Mouse (Mus musculus): ENCODE measurements around the gene Wars. TPM values are rescaled to one million over a fixed set of nuclear protein-coding genes. Genes with fewer than 3 reads are reported as not detected.

Wars gene
- polyA plus RNA-seq, 1 experiment from 2014 or later = 105 TPM

DNA sequence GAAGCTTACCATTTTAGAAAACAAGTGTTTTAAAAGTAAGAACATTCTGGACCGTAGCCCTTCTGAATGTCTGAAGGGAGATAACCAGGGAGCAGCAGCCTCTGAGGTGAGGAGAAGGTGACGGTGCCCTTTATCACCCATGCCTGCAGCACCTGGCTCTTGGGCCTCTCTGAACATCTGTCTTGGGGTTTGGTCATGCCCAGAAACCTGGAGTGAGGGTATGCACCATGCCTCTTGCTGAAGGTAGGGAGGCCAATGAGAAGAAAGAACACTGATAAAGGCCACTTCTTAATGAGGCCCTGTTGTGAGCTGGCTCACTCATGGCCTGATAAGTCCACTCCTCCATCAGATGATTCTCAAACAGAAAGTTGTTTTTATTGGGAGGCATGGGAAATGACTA lies 34.3 kb upstream of the Wars start:
- Histone ChIP-seq H3K4me2 (no peak overlapping the region), H3K4me1 (replicated peaks) (peaks cover 35% of the 10 kb centered on the region), H3K27ac (replicated peaks) (0 out of 2 replicates have a peak overlapping the region, but pooled peaks have one; percentile 0), H3K9me3 (no peaks in the 10 kb centered on the region), H3K36me3 (no peaks in the 10 kb centered on the region), H3K9ac (no peak overlapping the region), H3K27me3 (no peaks in the 10 kb centered on the region), H3K4me3 (no peak overlapping the region)
- no peak for ATAC-seq (ENCODE audit: low FRiP score, low read depth)
- 73% methylated on average over 2 of the region's 2 CpGs for WGBS

DNA sequence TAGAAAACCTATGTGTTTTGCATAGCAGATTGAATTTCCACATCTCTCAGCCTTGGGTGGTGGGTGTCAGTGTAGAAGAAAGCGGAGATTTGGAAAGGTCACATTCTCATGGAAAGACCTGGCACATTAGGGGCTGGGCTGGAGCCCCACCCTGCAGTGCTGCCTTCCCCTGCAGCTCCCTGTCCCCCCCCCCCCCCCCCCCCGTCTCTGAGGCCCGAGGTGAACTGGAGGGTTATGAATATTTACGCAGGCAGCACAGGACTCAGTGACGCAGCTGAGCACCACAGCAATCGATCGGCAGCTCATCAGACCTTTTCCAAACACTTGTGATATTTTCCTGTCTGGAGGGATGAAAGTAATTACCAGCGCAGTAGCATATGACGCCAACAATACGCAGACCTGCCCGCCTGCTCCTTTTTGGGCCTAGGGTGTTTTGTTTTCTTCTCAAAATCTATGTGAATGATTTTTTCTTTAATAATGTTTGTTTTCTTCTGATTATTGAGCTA lies 32.7 kb upstream of the Wars start:
- Histone ChIP-seq H3K27me3 (no peaks in the 10 kb centered on the region), H3K9me3 (no peaks in the 10 kb centered on the region), H3K9ac (no peak overlapping the region), H3K4me3 (no peak overlapping the region), H3K27ac (replicated peaks) (0 out of 2 replicates have a peak overlapping the region, but pooled peaks have one; percentile 37), H3K4me2 (no peak overlapping the region), H3K4me1 (replicated peaks) (peaks cover 29% of the 10 kb centered on the region), H3K36me3 (no peaks in the 10 kb centered on the region)
- WGBS = 39% methylated on average over 8 of the region's 11 CpGs
- ATAC-seq (ENCODE audit: low FRiP score, low read depth) = no peak

GRCm38 (mm10) chr12:108918753-108919152 lies 24.8 kb upstream of the Wars start:
- H3K4me1 ChIP-seq (replicated peaks) = peaks cover 54% of the 10 kb centered on the region
- no peak overlapping the region for H3K9ac ChIP-seq
- ATAC-seq (ENCODE audit: low FRiP score, low read depth) = no peak
- no peaks in the 10 kb centered on the region for H3K27me3 ChIP-seq
- H3K4me3 ChIP-seq = no peak overlapping the region
- no peak overlapping the region for H3K27ac ChIP-seq (replicated peaks)
- WGBS = 38% methylated on average over 4 of the region's 4 CpGs
- no peaks in the 10 kb centered on the region for H3K9me3 ChIP-seq
- H3K36me3 ChIP-seq = no peaks in the 10 kb centered on the region
- no peak overlapping the region for H3K4me2 ChIP-seq

DNA sequence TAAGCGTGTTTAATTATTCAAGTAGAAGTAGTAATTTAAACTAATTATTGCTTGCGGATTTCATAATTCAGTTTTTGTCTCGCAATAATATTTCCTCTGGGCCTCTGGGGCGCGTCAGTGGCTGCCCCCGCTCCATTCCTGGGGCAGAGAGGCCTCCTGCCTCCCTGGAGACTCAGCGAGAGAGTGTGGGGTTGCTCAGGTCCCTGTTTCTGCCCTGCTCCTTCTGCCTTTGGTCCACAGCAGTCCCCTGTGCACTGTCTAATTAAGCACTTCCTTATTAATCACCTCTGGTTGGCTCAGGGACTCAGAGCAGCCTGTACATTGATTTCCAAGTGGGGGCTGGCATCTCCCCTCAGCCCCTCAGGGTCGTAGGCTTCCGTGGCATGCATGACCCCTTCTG lies 23.5 kb upstream of the Wars start:
- peak; percentile 24; the same call in 1 of the 2 replicates for ATAC-seq (ENCODE audit: low FRiP score, low read depth)
- WGBS = 26% methylated on average over 9 of the region's 9 CpGs
- H3K27ac ChIP-seq (replicated peaks) = no peak overlapping the region
- no peak overlapping the region for H3K4me2 ChIP-seq
- no peak overlapping the region for H3K9ac ChIP-seq
- peaks cover 64% of the 10 kb centered on the region for H3K4me1 ChIP-seq (replicated peaks)
- no peak overlapping the region for H3K4me3 ChIP-seq
- H3K36me3 ChIP-seq = no peaks in the 10 kb centered on the region
- H3K9me3 ChIP-seq = no peaks in the 10 kb centered on the region
- H3K27me3 ChIP-seq = no peaks in the 10 kb centered on the region

DNA sequence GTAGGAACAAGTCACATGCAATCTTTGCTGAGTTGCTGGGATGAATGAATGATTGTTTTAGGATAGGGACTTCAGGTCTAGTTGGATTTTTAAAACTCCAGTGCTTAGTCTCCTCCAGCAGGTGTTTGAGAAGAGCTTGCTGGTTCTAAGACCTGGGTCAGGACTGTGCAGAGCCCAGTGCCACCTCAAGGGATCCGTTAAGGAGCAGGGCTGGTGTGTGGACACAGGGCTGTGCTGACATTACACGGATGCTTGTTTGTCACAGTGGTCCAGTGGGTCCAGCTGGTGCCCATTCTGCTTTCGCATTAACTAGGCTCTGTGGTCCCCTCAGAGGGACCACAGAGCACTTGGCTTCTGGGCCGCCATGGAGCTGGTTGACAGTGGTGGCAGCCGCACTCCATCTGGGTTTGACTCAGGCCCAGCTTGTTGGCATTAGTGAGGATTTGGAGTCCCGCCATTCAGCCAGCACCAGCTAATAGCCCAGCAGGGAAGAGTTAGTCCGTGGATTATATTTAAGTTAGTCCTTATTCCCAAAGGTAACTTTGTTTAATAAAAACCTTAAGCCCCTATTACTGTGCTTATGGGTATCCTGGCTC lies 22.6 kb upstream of the Wars start:
- WGBS = 25% methylated on average over 7 of the region's 7 CpGs
- Histone ChIP-seq H3K27me3 (no peaks in the 10 kb centered on the region), H3K4me2 (no peak overlapping the region), H3K9me3 (no peaks in the 10 kb centered on the region), H3K9ac (no peak overlapping the region), H3K4me1 (replicated peaks) (peaks cover 64% of the 10 kb centered on the region), H3K27ac (replicated peaks) (peak overlapping the region; percentile 40), H3K4me3 (no peak overlapping the region), H3K36me3 (no peaks in the 10 kb centered on the region)
- peak; percentile 54; the same call in 1 of the 2 replicates for ATAC-seq (ENCODE audit: low FRiP score, low read depth)

GRCm38 (mm10) chr12:108915893-108916292 lies 21.9 kb upstream of the Wars start:
- Histone ChIP-seq H3K9ac (no peak overlapping the region), H3K4me3 (no peak overlapping the region), H3K4me2 (no peak overlapping the region), H3K36me3 (no peaks in the 10 kb centered on the region), H3K27ac (replicated peaks) (peak overlapping the region; percentile 40), H3K9me3 (no peaks in the 10 kb centered on the region), H3K27me3 (no peaks in the 10 kb centered on the region), H3K4me1 (replicated peaks) (peaks cover 64% of the 10 kb centered on the region)
- 9% methylated on average over 6 of the region's 6 CpGs for WGBS
- peak; percentile 74 for ATAC-seq (ENCODE audit: low FRiP score, low read depth)

DNA sequence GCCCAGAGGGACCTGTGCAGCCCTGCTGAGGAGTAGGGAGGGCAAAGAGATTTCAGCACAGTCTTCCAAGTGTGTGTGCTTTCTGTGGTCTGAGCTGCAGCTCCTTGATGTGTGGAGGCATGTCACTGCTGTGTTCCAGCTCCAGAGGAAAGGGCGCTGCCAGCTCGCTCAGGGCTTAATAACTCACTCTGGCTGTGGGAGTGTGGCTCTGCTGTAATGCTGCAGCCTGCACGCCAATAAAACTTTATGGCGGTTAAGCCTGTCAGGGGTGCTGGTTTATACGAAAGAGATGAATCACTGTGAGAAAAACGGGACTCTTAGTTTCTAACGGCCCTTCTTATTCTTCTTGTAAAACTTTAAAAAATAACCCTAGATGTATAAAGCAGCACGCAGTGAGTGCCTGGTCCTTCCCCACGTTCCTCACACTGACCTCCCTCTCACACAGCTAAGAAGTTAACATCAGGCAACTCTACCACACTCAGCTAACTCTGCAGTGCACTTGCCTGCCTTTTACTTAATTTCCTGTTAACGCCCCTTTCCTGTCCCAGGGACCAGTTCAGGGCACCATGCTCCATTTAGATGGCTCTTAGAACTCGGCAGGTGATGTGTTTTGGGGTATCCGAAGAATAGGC lies 20.9 kb upstream of the Wars start:
- H3K4me2 ChIP-seq = no peak overlapping the region
- no peak for ATAC-seq (ENCODE audit: low FRiP score, low read depth)
- H3K9ac ChIP-seq = no peak overlapping the region
- no peaks in the 10 kb centered on the region for H3K9me3 ChIP-seq
- H3K4me1 ChIP-seq (replicated peaks) = peaks cover 72% of the 10 kb centered on the region
- H3K4me3 ChIP-seq = no peak overlapping the region
- H3K27ac ChIP-seq (replicated peaks) = no peak overlapping the region
- no peaks in the 10 kb centered on the region for H3K36me3 ChIP-seq
- no peaks in the 10 kb centered on the region for H3K27me3 ChIP-seq
- WGBS = 54% methylated on average over 12 of the region's 12 CpGs

- ATAC-seq (ENCODE audit: low FRiP score, low read depth) = no peak
- Histone ChIP-seq H3K9me3 (no peaks in the 10 kb centered on the region), H3K36me3 (no peaks in the 10 kb centered on the region), H3K9ac (no peak overlapping the region), H3K4me1 (replicated peaks) (peaks cover 71% of the 10 kb centered on the region), H3K4me2 (no peak overlapping the region), H3K27me3 (no peaks in the 10 kb centered on the region), H3K4me3 (no peak overlapping the region), H3K27ac (replicated peaks) (no peak overlapping the region)
- WGBS = 44% methylated on average over 3 of the region's 3 CpGs
Observed at GRCm38 (mm10) chr12:108914198-108914597, 20.2 kb upstream of the Wars start.

DNA sequence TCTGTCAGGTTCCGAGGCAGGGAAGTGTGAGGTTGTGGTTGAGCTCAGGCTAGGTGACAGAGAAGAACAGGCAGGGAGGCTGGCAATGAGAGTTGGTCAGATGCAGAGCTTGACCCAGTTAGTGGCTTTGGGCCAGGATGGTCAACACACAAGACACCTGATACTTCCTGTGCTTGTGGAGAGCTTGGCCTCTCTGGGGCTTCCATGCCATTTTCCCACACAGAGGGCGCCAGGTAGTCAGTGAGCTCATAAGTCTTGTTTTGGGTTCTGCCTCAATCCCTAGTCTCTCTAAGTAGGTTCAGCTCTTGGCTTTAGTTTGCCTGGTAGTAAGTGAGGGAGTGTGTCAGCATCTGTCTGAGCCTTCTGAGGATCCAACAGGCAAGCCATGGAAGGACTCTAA lies 18.5 kb upstream of the Wars start:
- H3K4me3 ChIP-seq = no peak overlapping the region
- H3K36me3 ChIP-seq = no peaks in the 10 kb centered on the region
- H3K27me3 ChIP-seq = no peaks in the 10 kb centered on the region
- WGBS = 92% methylated on average over 2 of the region's 2 CpGs
- no peaks in the 10 kb centered on the region for H3K9me3 ChIP-seq
- no peak overlapping the region for H3K4me2 ChIP-seq
- ATAC-seq (ENCODE audit: low FRiP score, low read depth) = no peak
- no peak overlapping the region for H3K27ac ChIP-seq (replicated peaks)
- peaks cover 66% of the 10 kb centered on the region for H3K4me1 ChIP-seq (replicated peaks)
- no peak overlapping the region for H3K9ac ChIP-seq

DNA sequence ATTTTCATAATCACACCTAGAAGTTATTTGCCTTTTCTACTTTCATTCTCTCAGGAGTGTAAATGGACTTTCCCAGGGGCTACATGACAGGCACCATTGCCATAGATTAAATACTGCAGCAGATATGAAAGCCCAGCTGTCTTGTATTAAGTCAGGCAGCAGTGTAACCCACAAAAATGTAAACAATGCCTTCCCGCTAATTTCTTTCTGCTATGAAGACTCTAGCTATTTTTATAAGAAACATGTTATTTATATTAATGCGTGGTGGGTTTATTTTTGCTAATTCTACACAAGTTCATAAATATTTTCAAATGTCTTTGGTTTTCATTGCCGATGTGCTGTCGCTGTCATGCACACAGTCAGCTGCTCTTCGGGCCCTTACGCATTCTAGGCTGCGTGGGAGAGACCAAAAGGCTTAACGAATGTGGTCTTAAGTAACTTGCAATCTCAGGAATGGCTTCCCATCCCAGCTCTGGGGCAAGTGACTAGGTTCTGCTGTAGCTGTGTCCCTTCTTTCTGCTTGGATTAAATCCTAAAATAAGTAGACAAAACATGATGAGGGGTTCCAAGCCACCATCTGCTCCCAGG lies 16.0 kb upstream of the Wars start:
- no peaks in the 10 kb centered on the region for H3K9me3 ChIP-seq
- no peak for ATAC-seq (ENCODE audit: low FRiP score, low read depth)
- no peaks in the 10 kb centered on the region for H3K36me3 ChIP-seq
- H3K27ac ChIP-seq (replicated peaks) = no peak overlapping the region
- peaks cover 65% of the 10 kb centered on the region for H3K4me1 ChIP-seq (replicated peaks)
- 81% methylated on average over 8 of the region's 8 CpGs for WGBS
- H3K4me2 ChIP-seq = no peak overlapping the region
- H3K27me3 ChIP-seq = no peaks in the 10 kb centered on the region
- H3K4me3 ChIP-seq = no peak overlapping the region
- H3K9ac ChIP-seq = no peak overlapping the region

DNA sequence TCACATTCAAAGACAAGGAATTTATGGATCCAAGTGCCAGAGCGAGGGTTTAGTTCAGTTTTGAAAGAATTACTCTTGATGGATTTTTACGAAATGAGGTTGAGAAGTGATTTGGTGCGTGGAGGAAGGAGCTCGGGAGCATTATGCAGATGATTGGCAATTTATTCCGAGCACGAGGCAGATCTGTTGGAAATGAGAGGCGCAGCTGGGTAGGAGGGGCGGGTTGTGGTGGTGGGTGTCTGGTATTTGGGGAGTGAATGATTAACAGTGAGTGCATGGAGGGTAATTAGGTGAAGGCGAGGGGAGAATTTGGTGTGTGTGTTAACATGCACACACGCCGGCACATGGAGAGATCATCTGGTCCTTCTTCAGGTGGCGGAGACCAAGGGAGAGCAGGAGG lies 12.4 kb upstream of the Wars start:
- no peaks in the 10 kb centered on the region for H3K36me3 ChIP-seq
- WGBS = 32% methylated on average over 12 of the region's 12 CpGs
- H3K4me1 ChIP-seq (replicated peaks) = peaks cover 57% of the 10 kb centered on the region
- no peaks in the 10 kb centered on the region for H3K27me3 ChIP-seq
- H3K4me3 ChIP-seq = no peak overlapping the region
- H3K9ac ChIP-seq = no peak overlapping the region
- H3K27ac ChIP-seq (replicated peaks) = no peak overlapping the region
- no peak for ATAC-seq (ENCODE audit: low FRiP score, low read depth)
- no peak overlapping the region; the same call in 1 of the 2 replicates for H3K4me2 ChIP-seq
- H3K9me3 ChIP-seq = no peaks in the 10 kb centered on the region

DNA sequence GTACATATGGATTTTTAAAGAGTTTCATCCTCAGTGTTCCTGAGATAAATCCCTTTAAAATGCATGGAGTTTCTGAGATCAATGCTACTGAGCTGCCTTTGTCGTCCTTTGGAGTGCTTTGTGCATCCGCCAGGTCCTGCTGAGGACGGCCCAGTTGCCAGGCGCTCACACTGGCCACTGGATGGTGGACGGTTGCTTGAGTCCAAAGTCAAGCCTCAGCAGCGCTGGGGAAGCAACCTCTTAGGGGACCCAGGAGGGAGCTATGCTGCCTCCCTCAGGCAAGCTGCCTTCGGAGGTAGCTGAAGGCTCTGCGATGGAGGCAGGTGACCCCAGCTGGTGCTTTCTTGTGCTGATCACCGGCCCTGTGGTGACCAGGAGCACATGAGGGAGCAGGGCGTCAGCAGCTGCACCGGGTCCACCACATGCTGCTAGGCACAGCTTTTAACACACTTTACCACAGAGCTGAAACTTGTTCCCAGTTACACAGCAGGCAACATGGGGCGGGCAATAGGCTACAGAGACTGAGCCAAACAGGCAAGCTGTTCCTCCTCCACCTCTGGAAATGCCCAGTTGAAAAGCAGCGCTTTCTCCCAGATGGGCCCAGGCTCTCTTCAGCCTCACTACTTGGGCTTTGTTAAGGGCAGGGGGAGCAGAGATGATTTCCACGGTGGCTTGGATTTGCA lies 11.8 kb upstream of the Wars start:
- WGBS = 20% methylated on average over 14 of the region's 14 CpGs
- H3K4me3 ChIP-seq = no peak overlapping the region
- H3K9ac ChIP-seq = no peak overlapping the region
- peaks cover 57% of the 10 kb centered on the region for H3K4me1 ChIP-seq (replicated peaks)
- H3K9me3 ChIP-seq = no peaks in the 10 kb centered on the region
- ATAC-seq (ENCODE audit: low FRiP score, low read depth) = no peak
- H3K4me2 ChIP-seq = no peak overlapping the region
- no peaks in the 10 kb centered on the region for H3K27me3 ChIP-seq
- H3K27ac ChIP-seq (replicated peaks) = no peak overlapping the region
- no peaks in the 10 kb centered on the region for H3K36me3 ChIP-seq
